ENCODE assay signal across 8 mouse cellular contexts in the genomic region with DNA sequence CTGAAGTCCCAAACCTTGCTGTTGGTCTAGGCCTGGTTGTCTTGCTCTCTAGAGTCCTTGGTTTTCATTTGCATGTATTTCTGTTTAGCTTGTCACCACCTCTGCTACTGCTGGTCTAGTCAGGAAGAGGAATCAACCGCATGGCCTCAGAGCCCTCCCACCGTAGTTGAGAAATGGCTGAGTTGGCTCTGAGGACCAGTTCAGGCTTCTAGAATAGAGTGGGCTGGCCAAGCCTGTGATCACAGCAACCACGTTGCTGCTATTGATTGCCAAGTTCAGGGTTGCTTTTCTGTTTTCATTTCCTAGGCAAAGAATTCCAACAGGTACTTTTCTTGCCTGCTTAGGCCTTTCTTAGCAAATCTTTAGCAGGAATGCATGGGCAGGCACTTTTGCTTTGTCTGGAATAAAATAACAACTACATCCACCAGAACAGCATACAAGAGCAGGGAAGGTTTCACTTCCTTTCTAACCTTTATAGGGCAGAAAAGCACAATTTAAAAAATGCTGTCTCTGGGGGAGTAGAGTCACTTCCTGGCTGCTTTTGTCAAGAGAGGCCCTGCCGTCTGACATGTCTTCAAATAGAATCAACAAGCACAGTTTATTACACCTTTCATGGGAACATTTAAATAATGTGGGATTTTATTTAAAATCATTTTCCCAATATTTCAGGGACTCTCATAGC. TPM values are rescaled to one million over a fixed set of nuclear protein-coding genes. Genes with fewer than 3 reads are reported as not detected.
DNase-seq lines count a peak whose midpoint lies in the region; ATAC-seq lines count a peak whose summit lies in the region.

No protein-coding gene starts in this region.

- peak; percentile 34 to 42 for DNase-seq in spleen, adult 18-20 months
- no peak for DNase-seq in spleen, adult 12 weeks (ENCODE audit: low spot score)
- DNase-seq in heart, embryonic 10.5 days (ENCODE audit: low spot score), result no peak
- DNase-seq in thymus, postnatal 4 days, result peak; percentile 38
- DNase-seq in hindbrain, embryonic 10.5 days (ENCODE audit: low spot score), result no peak
- DNase-seq in gastrocnemius, postnatal 10 days, result no peak
- no peak for DNase-seq in left cerebral cortex, postnatal 25 days (ENCODE audit: low spot score in 2 of 2)

- intact Hi-C loops in left cerebral cortex, postnatal 25 days (cut with DNase I), result no loop called here

- H3K4me1 ChIP-seq in heart, embryonic 10.5 days, result no peaks in the 10 kb centered on the region
- H3K4me1 ChIP-seq in hindbrain, embryonic 10.5 days (replicated peaks), result peaks cover 4% of the 10 kb centered on the region; the same call in 1 of the 2 replicates

- no peaks in the 10 kb centered on the region for H3K9me3 ChIP-seq in heart, embryonic 10.5 days
- no peaks in the 10 kb centered on the region for H3K9me3 ChIP-seq in hindbrain, embryonic 10.5 days

- H3K27me3 ChIP-seq in heart, embryonic 10.5 days (ENCODE audit: insufficient read depth, poor library complexity, severe bottlenecking), result peaks cover 4% of the 10 kb centered on the region; the same call in 1 of the 2 replicates
- peaks cover 92% of the 10 kb centered on the region for H3K27me3 ChIP-seq in hindbrain, embryonic 10.5 days (ENCODE audit: insufficient read depth, poor library complexity, severe bottlenecking)

- no peak overlapping the region for H3K4me3 ChIP-seq in heart, embryonic 10.5 days
- H3K4me3 ChIP-seq in hindbrain, embryonic 10.5 days, result no peak overlapping the region

- peak; percentile 95 for ATAC-seq in megakaryocyte, adult 5-6 weeks (ENCODE audit: poor library complexity, severe bottlenecking)

- peak overlapping the region; percentile 74 for H3K27ac ChIP-seq in heart, embryonic 10.5 days
- H3K27ac ChIP-seq in hindbrain, embryonic 10.5 days, result no peak overlapping the region

- H3K36me3 ChIP-seq in heart, embryonic 10.5 days, result no peaks in the 10 kb centered on the region
- H3K36me3 ChIP-seq in hindbrain, embryonic 10.5 days, result no peaks in the 10 kb centered on the region

- 51% methylated on average over 4 of the region's 4 CpGs for WGBS in heart, embryonic 10.5 days
- 70% methylated on average over 4 of the region's 4 CpGs for WGBS in hindbrain, embryonic 10.5 days

RNA-seq across cellular contexts. Expression of gene Tmsb4x, which starts 29.0 kb away (rescaled TPM):
- polyA plus RNA-seq in heart, embryonic 10.5 days (2016; fragmentation: Nextera tagmentation; extraction: Ambion mirVana), result 1,947 and 1,991 TPM in 2 replicates
- total RNA-seq in megakaryocyte, adult 5-6 weeks (2015), result 11,237 and 11,623 TPM in 2 replicates
- 5,986 and 6,405 TPM in 2 replicates for total RNA-seq in megakaryocyte, adult 5-6 weeks (2017)
- 4,143 and 5,498 TPM in 2 replicates for polyA plus RNA-seq in hindbrain, embryonic 10.5 days (2016; fragmentation: Nextera tagmentation; extraction: Ambion mirVana)
- 100 to 1,000 TPM; 492 to 589 TPM for total RNA-seq in gastrocnemius, postnatal 10 days (2021)
- 1,000 to 10,000 TPM in 1 of 2 experiments, 100 to 1,000 TPM in 1; 958 to 1,007 TPM for total RNA-seq in left cerebral cortex, postnatal 25 days (2021)

Comparison
In these comparisons a context has a peak if more than half of its experiments do, and no peak if none do; other contexts are left out.
1. DNase-seq: peak in spleen, adult 18-20 months (2 of 2) and thymus, postnatal 4 days (single experiment); none in spleen, adult 12 weeks (single experiment), heart, embryonic 10.5 days (single experiment), hindbrain, embryonic 10.5 days (single experiment), gastrocnemius, postnatal 10 days (single experiment) and left cerebral cortex, postnatal 25 days (0 of 2).
2. RNA of gene Tmsb4x, which starts 29.0 kb away (total RNA-seq): 5,986 to 11,623 TPM in megakaryocyte, adult 5-6 weeks; 958 to 1,007 TPM in left cerebral cortex, postnatal 25 days and 492 to 589 TPM in gastrocnemius, postnatal 10 days; every median in the first group is over 4 times any median in the second.